Mouse (Mus musculus): ENCODE measurements around the gene Cry2. TPM values are rescaled to one million over a fixed set of nuclear protein-coding genes. Genes with fewer than 3 reads are reported as not detected.

Cry2 gene
- total and polyA plus RNA-seq, 2 experiments from 2014 or later, result 45.5 to 52.0 TPM

DNA sequence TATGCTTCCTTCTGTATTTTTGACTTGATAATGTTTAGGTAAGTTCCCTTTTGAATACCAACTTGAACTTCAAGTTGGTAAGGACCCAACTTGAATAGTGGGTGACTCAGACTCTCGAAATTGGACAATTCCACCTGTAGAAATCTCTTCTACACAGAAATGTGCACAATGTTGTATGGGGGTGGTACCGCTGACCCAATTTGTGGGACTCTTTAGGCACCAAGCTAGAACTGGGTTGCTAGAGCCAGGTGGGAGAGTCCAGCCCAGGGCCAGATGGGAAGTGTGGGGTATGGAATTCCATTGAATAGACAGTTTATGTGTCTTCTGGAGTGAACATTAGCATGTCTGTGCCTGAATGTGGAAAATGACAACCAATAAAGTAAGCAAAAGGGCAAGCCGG lies 38.3 kb downstream of the Cry2 start:
- no peak overlapping the region for H3K27ac ChIP-seq
- DNase-seq (ENCODE audit: low spot score) (no peak), ATAC-seq (no peak)
- no peaks in the 10 kb centered on the region for H3K9me3 ChIP-seq (ENCODE audit: low read length)
- TF ChIP-seq CTCF (IDR thresholded peaks at IDR 0.05; ENCODE audit: low read depth), result no peak
- 90% methylated on average over 3 of the region's 3 CpGs for WGBS
- H3K4me1 ChIP-seq (ENCODE audit: insufficient read depth, low read length), result peaks cover 36% of the 10 kb centered on the region
- H3K36me3 ChIP-seq (ENCODE audit: insufficient read depth, low read length), result no peaks in the 10 kb centered on the region
- no peak overlapping the region for H3K9ac ChIP-seq (replicated peaks; ENCODE audit: low read length)
- no peak overlapping the region for H3K4me3 ChIP-seq (ENCODE audit: low read length)
- H3K4me2 ChIP-seq (ENCODE audit: low read depth, low read length), result no peak overlapping the region
- H3K27me3 ChIP-seq (ENCODE audit: insufficient read depth, low read length), result no peaks in the 10 kb centered on the region

DNA sequence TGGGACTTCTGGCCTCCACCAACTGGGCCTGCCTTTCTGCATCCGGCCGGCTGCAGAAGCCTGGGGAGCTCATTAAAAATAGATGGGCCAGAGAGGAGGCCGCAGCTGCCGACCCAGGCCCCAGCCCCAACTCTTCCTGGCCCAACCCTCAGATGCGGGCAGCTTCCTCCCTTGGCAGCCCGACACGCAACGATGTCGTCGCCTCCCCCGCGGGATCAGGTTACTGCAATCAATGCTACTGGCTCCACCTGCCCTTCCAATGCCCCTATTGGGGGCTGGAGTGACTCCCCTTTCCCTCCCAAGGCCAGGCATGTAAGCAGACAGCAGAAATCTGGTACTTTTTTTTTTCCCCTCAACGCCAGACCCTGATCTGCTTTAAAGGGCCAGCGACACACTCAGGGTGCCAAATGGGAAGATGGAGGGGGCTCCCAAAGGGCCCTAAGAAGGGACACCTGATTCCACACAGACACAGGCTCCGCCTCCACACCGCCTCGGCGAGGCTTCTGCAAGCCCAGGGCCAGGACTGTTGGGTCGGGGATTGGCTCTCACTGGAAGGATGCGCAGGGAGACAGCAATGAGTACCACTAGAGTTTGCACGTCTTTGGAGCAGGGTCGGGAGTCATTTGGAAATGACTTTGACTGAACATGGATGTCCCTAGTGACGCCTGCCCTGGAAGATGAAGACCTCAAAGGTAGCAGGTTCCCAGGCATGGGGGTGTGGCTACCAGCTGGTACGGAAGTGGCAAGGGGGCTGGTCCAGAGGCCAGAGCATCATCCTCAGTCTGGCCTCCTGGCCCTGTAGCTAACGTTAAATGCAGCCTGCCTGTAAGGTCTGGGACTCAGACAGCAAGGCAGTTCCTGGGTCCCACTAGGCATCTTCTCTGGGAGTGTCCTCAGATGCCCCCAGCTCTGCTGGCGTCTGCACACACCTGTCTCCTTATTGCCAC lies 41.3 kb downstream of the Cry2 start:
- H3K4me1 ChIP-seq (ENCODE audit: insufficient read depth, low read length), result peaks cover 45% of the 10 kb centered on the region

DNA sequence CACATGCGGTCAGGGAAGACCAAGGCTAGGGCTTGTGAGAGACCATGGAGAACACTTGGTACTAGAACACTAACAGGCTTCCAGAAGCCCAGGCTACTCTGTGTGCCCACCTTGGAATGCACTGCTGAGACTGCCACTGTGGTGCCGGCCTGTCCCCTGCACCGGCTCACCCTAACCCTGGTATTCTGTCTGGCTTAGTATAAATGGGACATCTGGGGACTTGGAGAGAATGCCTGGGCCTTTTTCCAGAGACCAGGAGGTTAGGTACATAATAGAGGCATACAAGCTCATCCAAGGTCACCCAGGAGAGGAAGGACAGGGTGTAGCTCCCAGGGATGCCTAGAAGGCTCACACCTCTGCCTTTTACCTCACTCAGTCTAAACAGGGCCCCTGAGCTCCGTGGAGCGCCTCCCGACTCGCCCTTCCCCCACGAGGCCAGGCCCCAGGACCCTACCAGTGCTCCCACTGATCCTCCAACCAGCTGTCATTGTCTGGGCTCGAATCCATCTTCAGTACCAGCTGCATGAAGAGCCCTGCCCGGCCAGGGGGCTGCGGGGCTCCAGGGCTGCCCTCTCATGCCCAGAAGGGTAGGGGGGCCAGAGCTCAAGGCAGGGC lies 42.0 kb downstream of the Cry2 start:
- Histone ChIP-seq H3K9me3 (ENCODE audit: low read length) (no peaks in the 10 kb centered on the region), H3K4me1 (ENCODE audit: insufficient read depth, low read length) (peaks cover 44% of the 10 kb centered on the region), H3K27ac (peak overlapping the region; percentile 85), H3K4me3 (ENCODE audit: low read length) (peak overlapping the region; percentile 30), H3K4me2 (ENCODE audit: low read depth, low read length) (peak overlapping the region; percentile 60), H3K9ac (replicated peaks; ENCODE audit: low read length) (peak overlapping the region; percentile 55), H3K36me3 (ENCODE audit: insufficient read depth, low read length) (peaks cover 5% of the 10 kb centered on the region), H3K27me3 (ENCODE audit: insufficient read depth, low read length) (no peaks in the 10 kb centered on the region)
- 13% methylated on average over 11 of the region's 11 CpGs for WGBS
- TF ChIP-seq CTCF (IDR thresholded peaks at IDR 0.05; ENCODE audit: low read depth), result no peak
- peak; percentile 8 for ATAC-seq
- peak; percentile 60 for DNase-seq (ENCODE audit: low spot score)

More for the DNA sequence above, 41.3 kb downstream of the Cry2 start:
- Histone ChIP-seq H3K36me3 (ENCODE audit: insufficient read depth, low read length) (no peaks in the 10 kb centered on the region), H3K9ac (replicated peaks; ENCODE audit: low read length) (peak overlapping the region; percentile 55), H3K27me3 (ENCODE audit: insufficient read depth, low read length) (no peaks in the 10 kb centered on the region), H3K27ac (peak overlapping the region; percentile 85), H3K4me2 (ENCODE audit: low read depth, low read length) (peak overlapping the region; percentile 60), H3K9me3 (ENCODE audit: low read length) (no peaks in the 10 kb centered on the region), H3K4me3 (ENCODE audit: low read length) (peak overlapping the region; percentile 30)
- ATAC-seq, result peak; percentile 2; the same call in 1 of the 2 replicates
- TF ChIP-seq CTCF (IDR thresholded peaks at IDR 0.05; ENCODE audit: low read depth), result no peak
- DNase-seq (ENCODE audit: low spot score), result peak; percentile 74
- 6% methylated on average over 26 of the region's 26 CpGs for WGBS

DNA sequence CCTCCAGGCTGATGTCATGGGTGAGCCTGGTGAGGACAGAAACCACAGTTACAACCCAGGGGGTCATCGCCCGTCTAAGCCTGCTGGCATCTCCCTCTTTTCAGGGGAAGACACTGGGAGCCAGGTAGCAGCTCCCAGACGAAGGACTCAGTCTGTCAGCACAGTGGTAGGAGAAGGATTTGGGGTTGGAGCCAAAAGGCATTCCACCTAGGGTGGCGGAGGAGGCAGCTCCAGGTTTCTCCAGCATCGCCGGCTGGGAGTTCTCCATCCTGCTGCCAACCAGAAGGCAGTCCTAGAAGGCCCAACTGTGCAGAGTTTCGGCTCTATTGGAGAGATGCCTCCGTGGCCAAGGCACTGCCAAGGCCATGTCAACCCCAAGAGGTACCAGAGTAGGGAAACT lies 42.7 kb downstream of the Cry2 start:
- Histone ChIP-seq H3K27ac (peak overlapping the region; percentile 85), H3K4me2 (ENCODE audit: low read depth, low read length) (peak overlapping the region; percentile 60; the same call in 1 of the 2 replicates), H3K9ac (replicated peaks; ENCODE audit: low read length) (no peak overlapping the region), H3K27me3 (ENCODE audit: insufficient read depth, low read length) (no peaks in the 10 kb centered on the region), H3K4me3 (ENCODE audit: low read length) (no peak overlapping the region), H3K4me1 (ENCODE audit: insufficient read depth, low read length) (peaks cover 44% of the 10 kb centered on the region), H3K9me3 (ENCODE audit: low read length) (no peaks in the 10 kb centered on the region), H3K36me3 (ENCODE audit: insufficient read depth, low read length) (peaks cover 12% of the 10 kb centered on the region)
- ATAC-seq, result no peak
- no peak for DNase-seq (ENCODE audit: low spot score)
- 78% methylated on average over 8 of the region's 8 CpGs for WGBS
- TF ChIP-seq CTCF (IDR thresholded peaks at IDR 0.05; ENCODE audit: low read depth), result no peak

DNA sequence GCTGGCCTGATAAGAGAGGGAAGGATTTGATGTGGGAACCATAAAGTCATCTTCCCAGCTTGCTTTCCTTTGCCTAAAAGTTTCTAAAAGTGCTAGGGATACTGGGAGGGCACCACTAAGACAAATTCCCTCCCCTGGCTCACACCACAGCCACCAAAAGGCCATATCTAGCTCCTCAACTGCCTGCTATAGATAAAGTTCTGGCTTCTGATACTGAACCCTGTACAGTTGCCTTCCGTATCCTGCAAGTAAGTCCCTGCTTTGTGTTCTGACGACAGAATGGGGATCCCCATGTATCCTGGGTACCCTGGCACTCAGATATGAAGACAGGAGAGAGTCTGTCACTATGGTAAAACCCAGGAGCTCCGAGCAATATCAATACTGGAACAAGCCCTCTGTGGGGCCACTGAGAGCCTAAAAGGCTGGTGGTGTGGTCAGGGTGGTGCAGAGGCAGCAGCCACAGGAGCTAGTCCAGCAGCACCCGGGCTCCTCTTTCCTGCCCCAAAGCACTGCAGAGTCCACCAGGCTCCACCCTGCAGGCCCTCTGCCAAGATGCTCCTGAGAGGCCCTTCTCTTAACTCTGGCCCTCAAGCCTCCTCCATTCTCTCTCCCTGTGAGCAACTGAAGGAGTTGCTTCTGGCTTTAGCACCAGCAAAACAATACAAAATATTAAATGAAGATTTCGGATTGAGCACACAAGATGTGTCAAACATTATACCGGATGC lies 43.5 kb downstream of the Cry2 start:
- peaks cover 20% of the 10 kb centered on the region for H3K36me3 ChIP-seq (ENCODE audit: insufficient read depth, low read length)
- peaks cover 44% of the 10 kb centered on the region for H3K4me1 ChIP-seq (ENCODE audit: insufficient read depth, low read length)
- no peaks in the 10 kb centered on the region for H3K27me3 ChIP-seq (ENCODE audit: insufficient read depth, low read length)
- DNase-seq (ENCODE audit: low spot score) (no peak), ATAC-seq (no peak)
- TF ChIP-seq CTCF (IDR thresholded peaks at IDR 0.05; ENCODE audit: low read depth), result no peak
- no peak overlapping the region for H3K4me3 ChIP-seq (ENCODE audit: low read length)
- peak overlapping the region; percentile 83 for H3K4me2 ChIP-seq (ENCODE audit: low read depth, low read length)
- 67% methylated on average over 6 of the region's 6 CpGs for whole genome bisulfite sequencing
- H3K9me3 ChIP-seq (ENCODE audit: low read length), result no peaks in the 10 kb centered on the region
- no peak overlapping the region for H3K9ac ChIP-seq (replicated peaks; ENCODE audit: low read length)
- H3K27ac ChIP-seq, result peak overlapping the region; percentile 83

DNA sequence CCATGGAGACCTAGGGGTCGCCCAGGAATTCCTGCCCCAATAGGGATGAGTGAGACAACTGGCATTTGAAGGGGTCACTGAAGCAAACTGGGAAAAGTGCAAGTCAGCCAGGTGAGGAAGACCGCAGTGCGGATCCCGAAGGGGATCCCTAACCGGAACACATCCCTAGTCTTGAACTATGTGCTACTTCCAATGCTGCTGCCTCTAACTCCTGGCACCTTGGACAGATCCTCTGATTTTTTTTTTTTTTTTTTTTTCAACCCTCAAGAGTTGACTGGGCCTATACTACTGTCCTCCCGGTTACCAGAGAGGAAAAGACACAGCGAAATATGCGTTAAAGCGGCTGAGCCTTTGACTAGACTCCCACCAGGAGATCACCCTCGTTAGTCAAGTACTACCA lies 44.2 kb downstream of the Cry2 start:
- TF ChIP-seq CTCF (IDR thresholded peaks at IDR 0.05; ENCODE audit: low read depth), result no peak
- Histone ChIP-seq H3K4me2 (ENCODE audit: low read depth, low read length) (peak overlapping the region; percentile 83), H3K36me3 (ENCODE audit: insufficient read depth, low read length) (peaks cover 27% of the 10 kb centered on the region), H3K9me3 (ENCODE audit: low read length) (no peaks in the 10 kb centered on the region), H3K27me3 (ENCODE audit: insufficient read depth, low read length) (no peaks in the 10 kb centered on the region), H3K9ac (replicated peaks; ENCODE audit: low read length) (peak overlapping the region; percentile 80), H3K4me1 (ENCODE audit: insufficient read depth, low read length) (peaks cover 44% of the 10 kb centered on the region), H3K4me3 (ENCODE audit: low read length) (peak overlapping the region; percentile 69), H3K27ac (peak overlapping the region; percentile 83)
- DNase-seq (ENCODE audit: low spot score), result no peak
- no peak for ATAC-seq
- WGBS, result 4% methylated on average over 10 of the region's 10 CpGs
